Comparison of ENCODE assay signal across 17 mouse cellular contexts in the genomic region with DNA sequence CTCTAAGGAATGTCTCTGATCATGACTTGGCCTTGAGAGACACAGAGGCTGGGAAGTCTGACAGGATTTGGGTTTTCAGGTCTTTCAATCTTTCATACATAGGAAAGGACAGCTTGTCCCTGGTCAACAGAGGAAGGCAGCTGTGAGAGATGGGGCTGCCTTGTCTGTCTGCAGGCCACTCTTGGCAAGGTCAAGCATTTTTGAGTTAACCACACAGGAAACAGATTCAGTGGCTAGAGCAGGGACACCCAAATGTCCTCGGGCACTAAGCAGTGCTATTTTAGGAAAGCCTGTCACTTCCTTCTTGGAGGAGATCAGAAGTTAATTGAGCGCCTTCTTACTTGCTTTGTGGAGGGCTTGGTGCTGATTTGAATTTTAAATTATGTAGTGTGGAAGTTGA. TPM values are rescaled to one million over a fixed set of nuclear protein-coding genes. Genes with fewer than 3 reads are reported as not detected.
DNase-seq lines count a peak whose midpoint lies in the region; ATAC-seq and TF ChIP-seq lines count a peak whose summit lies in the region.
"Had no signal": no experiment of that assay in that cellular context is flagged by ENCODE, and none has a peak within 500 bp of the region (broad histone marks: within the 10 kb centered on the region; RNA-seq: fewer than 3 reads in every experiment).

No protein-coding gene starts in this region.

- no peaks in the 10 kb centered on the region for H3K36me3 ChIP-seq in liver, adult 2 months (ENCODE audit: control insufficient read depth, insufficient read depth, low read length)
- H3K36me3 ChIP-seq in liver, postnatal 0 days (replicated peaks; ENCODE audit: insufficient read depth, low read length) = no peaks in the 10 kb centered on the region
- H3K36me3 ChIP-seq: embryonic facial prominence, embryonic 12.5 days; forebrain, embryonic 12.5 days; neural tube, embryonic 13.5 days had no signal

- no peak overlapping the region for H3K4me2 ChIP-seq in liver, postnatal 0 days (ENCODE audit: low read depth, low read length)
- H3K4me2 ChIP-seq: embryonic facial prominence, embryonic 12.5 days; forebrain, embryonic 12.5 days; neural tube, embryonic 13.5 days had no signal

- intact Hi-C loops in heart, postnatal 10 days (cut with DNase I) = no loop called here
- intact Hi-C loops in heart, postnatal 14 days (cut with DNase I) = no loop called here

- H3K79me2 ChIP-seq in liver, adult 2 months (ENCODE audit: control insufficient read depth, insufficient read depth, low read length) = no peaks in the 10 kb centered on the region

- ATAC-seq in liver, postnatal 0 days = no peak
- no peak for ATAC-seq in monocyte, adult 5-6 weeks (replicated peaks; ENCODE audit: insufficient number of reproducible peaks, low FRiP score, low TSS enrichment, poor library complexity, severe bottlenecking)
- ATAC-seq: CD4-positive, CD25-positive, alpha-beta regulatory T cell, adult 4 months; midbrain, embryonic 16.5 days had no signal

- no peaks in the 10 kb centered on the region for H3K9me3 ChIP-seq in liver, postnatal 0 days (ENCODE audit: low read length)
- H3K9me3 ChIP-seq: embryonic facial prominence, embryonic 12.5 days; forebrain, embryonic 12.5 days; neural tube, embryonic 13.5 days had no signal

- no peak overlapping the region for H3K9ac ChIP-seq in liver, adult 2 months (ENCODE audit: low read depth, low read length)
- H3K9ac ChIP-seq in liver, postnatal 0 days (replicated peaks) = no peak overlapping the region
- H3K9ac ChIP-seq: embryonic facial prominence, embryonic 12.5 days; forebrain, embryonic 12.5 days; liver, embryonic 14.5 days; neural tube, embryonic 13.5 days had no signal

- TF ChIP-seq EP300 in liver, postnatal 0 days (IDR thresholded peaks at IDR 0.05; ENCODE audit: low read depth) = no peak

- no peaks in the 10 kb centered on the region for H3K4me1 ChIP-seq in liver, adult 2 months (ENCODE audit: control insufficient read depth, insufficient read depth, low read length)
- peaks cover 6% of the 10 kb centered on the region; the same call in 1 of the 2 replicates for H3K4me1 ChIP-seq in liver, postnatal 0 days (ENCODE audit: insufficient read depth)
- H3K4me1 ChIP-seq: embryonic facial prominence, embryonic 12.5 days; forebrain, embryonic 12.5 days; neural tube, embryonic 13.5 days had no signal

- no peak overlapping the region for H3K4me3 ChIP-seq in liver, adult 2 months (ENCODE audit: insufficient read depth, low read depth, low read length)
- H3K4me3 ChIP-seq in liver, postnatal 0 days (ENCODE audit: low read depth, low read length) = no peak overlapping the region
- H3K4me3 ChIP-seq: embryonic facial prominence, embryonic 12.5 days; forebrain, embryonic 12.5 days; neural tube, embryonic 13.5 days had no signal

- no peak overlapping the region for H3K27ac ChIP-seq in liver, adult 2 months (replicated peaks; ENCODE audit: insufficient read depth, low read depth, low read length)
- no peak overlapping the region for H3K27ac ChIP-seq in liver, postnatal 0 days (ENCODE audit: low read depth)
- H3K27ac ChIP-seq: embryonic facial prominence, embryonic 12.5 days; forebrain, embryonic 12.5 days; liver, embryonic 14.5 days; neural tube, embryonic 13.5 days had no signal

- DNase-seq in heart, postnatal 10 days = peak; percentile 19 to 27
- no peak for DNase-seq in heart, postnatal 14 days
- peak; percentile 3 for DNase-seq in liver, adult 2 months (ENCODE audit: extremely low read depth, low read depth, low spot score)
- DNase-seq in liver, postnatal 0 days = no peak
- DNase-seq in brain, adult 2 months (ENCODE audit: low read depth, low spot score) = peak; percentile 30
- DNase-seq in skeletal muscle tissue, adult 2 months (ENCODE audit: low read depth, low spot score) = peak; percentile 13
- DNase-seq: adrenal gland, postnatal 36 days; cerebellum, postnatal 25 days; kidney, postnatal 25 days; thymus, adult 2 months had no signal

- TF ChIP-seq POLR2A in liver, adult 2 months (IDR thresholded peaks at IDR 0.05; ENCODE audit: extremely low read depth, insufficient read depth, low read length) = no peak

- no peak for TF ChIP-seq CTCF in liver, adult 2 months (IDR thresholded peaks at IDR 0.05; ENCODE audit: low read depth, low read length)
- no peak for TF ChIP-seq CTCF in liver, postnatal 0 days (IDR thresholded peaks at IDR 0.05; ENCODE audit: low read depth)

- 67% methylated on average over 2 of the region's 2 CpGs for WGBS in liver, adult 2 months
- 40% methylated on average over 2 of the region's 2 CpGs for WGBS in liver, postnatal 0 days (ENCODE audit: insufficient replicate concordance)

- no peaks in the 10 kb centered on the region for H3K27me3 ChIP-seq in liver, adult 2 months (ENCODE audit: control insufficient read depth, insufficient read depth, low read length)
- H3K27me3 ChIP-seq in liver, postnatal 0 days (ENCODE audit: insufficient read depth, low read length) = no peaks in the 10 kb centered on the region
- H3K27me3 ChIP-seq: embryonic facial prominence, embryonic 12.5 days; forebrain, embryonic 12.5 days; neural tube, embryonic 13.5 days had no signal

RNA-seq across cellular contexts. Expression of a gene that starts 38.9 kb away (rescaled TPM):
- total RNA-seq in heart, postnatal 10 days (2021) = 10 to 100 TPM in 1 of 2 experiments, 1 to 10 TPM in 1; 7.4 to 11.4 TPM
- 1 to 10 TPM; 4.1 to 5.2 TPM for total RNA-seq in heart, postnatal 14 days (2021)
- total RNA-seq in liver, adult 2 months (2014; rRNA removed) = 0.27 and 0.28 TPM in 2 replicates
- polyA plus RNA-seq in liver, adult 2 months (2012; rRNA removed) = 0.56 and 0.70 TPM in 2 replicates
- 0.40 and 0.59 TPM in 2 replicates for polyA plus RNA-seq in liver, postnatal 0 days (2015; fragmentation: Nextera tagmentation; extraction: Ambion mirVana)
- total RNA-seq in monocyte, adult 5-6 weeks (2017) = 3.3 to 3.8 TPM (median 3.8 TPM) in 3 replicates

Comparison
In these comparisons a context has a peak if more than half of its experiments do, and no peak if none do; other contexts are left out.
1. DNase-seq: peak in heart, postnatal 10 days (2 of 2), liver, adult 2 months (single experiment), brain, adult 2 months (single experiment) and skeletal muscle tissue, adult 2 months (single experiment); none in heart, postnatal 14 days (0 of 2) and liver, postnatal 0 days (single experiment).